Mouse (Mus musculus) embryonic fibroblast, embryonic 13.5 days (primary cell): ENCODE measurements around the gene Fam163a.

Experiments used
- CTCF ChIP-seq: IDR thresholded peaks from 2 replicates; pipeline ENCODE4 v1.5.1; 2011; ENCODE audit warnings: mild to moderate bottlenecking, control low read depth, low read length, moderate library complexity, borderline replicate concordance; ENCODE audit not compliant: insufficient read depth
- POLR2A ChIP-seq: IDR thresholded peaks from 2 replicates; pipeline ENCODE4 v1.6.1; 2011; ENCODE audit warnings: low read depth, mild to moderate bottlenecking, control low read depth, low read length, moderate library complexity

DNA sequence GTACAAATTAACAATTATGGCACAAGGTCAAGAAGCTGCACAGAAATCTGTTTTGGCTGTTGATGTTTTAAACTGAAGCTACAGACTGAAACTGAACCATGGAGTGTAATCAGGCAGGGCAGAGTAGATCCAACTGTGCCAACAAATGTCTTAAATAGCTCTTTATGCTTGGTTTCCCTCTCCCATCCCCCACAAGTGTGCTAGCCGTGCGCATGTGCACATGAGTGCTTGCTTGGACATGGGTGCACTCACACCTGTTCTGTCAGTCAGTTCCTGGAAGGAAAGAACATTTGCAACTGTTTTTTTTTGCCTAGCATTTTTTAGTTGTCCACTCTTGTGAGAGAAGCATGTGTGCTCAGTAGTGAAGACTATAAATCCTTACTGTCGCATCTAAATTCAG lies 158.1 kb downstream of the Fam163a start:
- TF ChIP-seq CTCF, result no peak
- no peak for TF ChIP-seq POLR2A
